8 mouse cellular contexts compared by ENCODE assay signal in genomic region chr16:57166611-57167513, GRCm38 (mm10). TPM values are rescaled to one million over a fixed set of nuclear protein-coding genes. Genes with fewer than 3 reads are reported as not detected.
A peak's percentile ranks its signal among the peaks of the same experiment; 100 is the strongest.
DNase-seq lines count a peak whose midpoint lies in the region; ATAC-seq and TF ChIP-seq lines count a peak whose summit lies in the region.

TSS of gene Nit2 (minus strand) at chr16:57167341.

- H3K27ac ChIP-seq in forebrain, embryonic 13.5 days: peak within 1 kb of the TSS; percentile 45
- H3K27ac ChIP-seq in liver, postnatal 0 days (ENCODE audit: low read depth): peak within 1 kb of the TSS; percentile 80
- peak within 1 kb of the TSS; percentile 81 for H3K27ac ChIP-seq in neural tube, embryonic 14.5 days (ENCODE audit: low read depth, low read length)

- no peak for TF ChIP-seq EP300 in liver, postnatal 0 days (IDR thresholded peaks at IDR 0.05; ENCODE audit: low read depth)

- ATAC-seq in forebrain, embryonic 13.5 days: peak; percentile 97
- peak; percentile 96 for ATAC-seq in liver, postnatal 0 days
- ATAC-seq in neural tube, embryonic 14.5 days (ENCODE audit: low read depth): peak; percentile 98

- peak; percentile 83 for DNase-seq in c-Kit-positive CD71-positive TER-119-positive erythroid progenitor cells, embryonic 14.5 days (ENCODE audit: low spot score)
- DNase-seq in heart, postnatal 10 days: peak; percentile 96 to 97
- peak; percentile 67 for DNase-seq in large intestine, adult 2 months (ENCODE audit: low read depth, low spot score)
- DNase-seq in liver, postnatal 0 days: peak; percentile 96
- peak; percentile 98 for DNase-seq in testis, postnatal 10 days (ENCODE audit: low spot score)

- H3K9ac ChIP-seq in forebrain, embryonic 13.5 days: peak within 1 kb of the TSS; percentile 80
- peak within 1 kb of the TSS; percentile 81 for H3K9ac ChIP-seq in liver, postnatal 0 days (replicated peaks)
- H3K9ac ChIP-seq in neural tube, embryonic 14.5 days (replicated peaks; ENCODE audit: low read depth, low read length): peak within 1 kb of the TSS; percentile 70

- H3K27me3 ChIP-seq in E14TG2a.4 (ENCODE audit: insufficient read depth, low read length): no peaks in the 10 kb centered on the region
- H3K27me3 ChIP-seq in forebrain, embryonic 13.5 days: no peaks in the 10 kb centered on the region
- no peaks in the 10 kb centered on the region for H3K27me3 ChIP-seq in liver, postnatal 0 days (ENCODE audit: insufficient read depth, low read length)
- no peaks in the 10 kb centered on the region for H3K27me3 ChIP-seq in neural tube, embryonic 14.5 days (ENCODE audit: control insufficient read depth, insufficient read depth, low read length)

- H3K4me3 ChIP-seq in E14TG2a.4 (replicated peaks; ENCODE audit: low read length): peak within 1 kb of the TSS; percentile 99
- H3K4me3 ChIP-seq in forebrain, embryonic 13.5 days: peak within 1 kb of the TSS; percentile 60
- peak within 1 kb of the TSS; percentile 80 for H3K4me3 ChIP-seq in liver, postnatal 0 days (ENCODE audit: low read depth, low read length)
- peak within 1 kb of the TSS; percentile 75 for H3K4me3 ChIP-seq in neural tube, embryonic 14.5 days (ENCODE audit: low read depth, low read length)

- H3K36me3 ChIP-seq in E14TG2a.4 (ENCODE audit: insufficient read depth, low read length): peaks cover 64% of the 10 kb centered on the region
- peaks cover 10% of the 10 kb centered on the region; the same call in 1 of the 2 replicates for H3K36me3 ChIP-seq in forebrain, embryonic 13.5 days (ENCODE audit: poor library complexity, severe bottlenecking)
- H3K36me3 ChIP-seq in liver, postnatal 0 days (replicated peaks; ENCODE audit: insufficient read depth, low read length): peaks cover 19% of the 10 kb centered on the region
- peaks cover 11% of the 10 kb centered on the region; the same call in 1 of the 2 replicates for H3K36me3 ChIP-seq in neural tube, embryonic 14.5 days (ENCODE audit: control insufficient read depth, insufficient read depth, low read length)

- WGBS in forebrain, embryonic 13.5 days: under 1% methylated on average over 58 of the region's 58 CpGs
- WGBS in large intestine, adult 2 months: under 1% methylated on average over 58 of the region's 58 CpGs
- under 1% methylated on average over 58 of the region's 58 CpGs for WGBS in liver, postnatal 0 days (ENCODE audit: insufficient replicate concordance)
- WGBS in neural tube, embryonic 14.5 days: under 1% methylated on average over 58 of the region's 58 CpGs

- H3K4me1 ChIP-seq in E14TG2a.4 (replicated peaks; ENCODE audit: low read depth, low read length): peaks cover 55% of the 10 kb centered on the region
- peaks cover 15% of the 10 kb centered on the region for H3K4me1 ChIP-seq in forebrain, embryonic 13.5 days
- H3K4me1 ChIP-seq in liver, postnatal 0 days (ENCODE audit: insufficient read depth): peaks cover 12% of the 10 kb centered on the region
- H3K4me1 ChIP-seq in neural tube, embryonic 14.5 days (ENCODE audit: control insufficient read depth, insufficient read depth, low read length): peaks cover 5% of the 10 kb centered on the region; the same call in 1 of the 2 replicates

- H3K4me2 ChIP-seq in forebrain, embryonic 13.5 days: peak within 1 kb of the TSS; percentile 75
- H3K4me2 ChIP-seq in liver, postnatal 0 days (ENCODE audit: low read depth, low read length): peak within 1 kb of the TSS; percentile 93
- peak within 1 kb of the TSS; percentile 80 for H3K4me2 ChIP-seq in neural tube, embryonic 14.5 days (ENCODE audit: low read depth, low read length)

- no peaks in the 10 kb centered on the region for H3K9me3 ChIP-seq in E14TG2a.4 (ENCODE audit: low read length)
- no peaks in the 10 kb centered on the region for H3K9me3 ChIP-seq in forebrain, embryonic 13.5 days (replicated peaks)
- H3K9me3 ChIP-seq in liver, postnatal 0 days (ENCODE audit: low read length): no peaks in the 10 kb centered on the region
- no peaks in the 10 kb centered on the region for H3K9me3 ChIP-seq in neural tube, embryonic 14.5 days (ENCODE audit: control insufficient read depth, low read length)

- TF ChIP-seq CTCF in E14TG2a.4 (conservative IDR thresholded peaks at IDR 0.05; ENCODE audit: low read length): peak; percentile 93
- peak; percentile 92 for TF ChIP-seq CTCF in liver, postnatal 0 days (IDR thresholded peaks at IDR 0.05; ENCODE audit: low read depth)

- intact Hi-C loops in heart, postnatal 10 days (cut with DNase I): loop anchor here (2.0 kb wide), 1 partner anchor 50 kb away; no protein-coding TSS in a partner anchor

RNA-seq across cellular contexts. Expression of gene Nit2, which starts in this region (rescaled TPM):
- 45.4 and 51.9 TPM in 2 replicates for polyA plus RNA-seq in forebrain, embryonic 13.5 days (2015; fragmentation: Nextera tagmentation; extraction: Ambion mirVana)
- 10 to 100 TPM; 33.4 to 34.8 TPM for total RNA-seq in heart, postnatal 10 days (2021)
- 12.9 and 16.5 TPM in 2 replicates for polyA plus RNA-seq in large intestine, adult 2 months (2012; rRNA removed)
- polyA plus RNA-seq in liver, postnatal 0 days (2015; fragmentation: Nextera tagmentation; extraction: Ambion mirVana): 69.3 and 74.2 TPM in 2 replicates
- polyA plus RNA-seq in neural tube, embryonic 14.5 days (2014; fragmentation: Nextera tagmentation; extraction: Ambion mirVana): 54.2 and 63.6 TPM in 2 replicates

Comparison
In these comparisons a context has a peak if more than half of its experiments do, and no peak if none do; other contexts are left out.
1. Peak in every context shown above with its lines: DNase-seq, ATAC-seq, H3K4me3 ChIP-seq and H3K27ac ChIP-seq.